Mouse (Mus musculus) forebrain, embryonic 11.5 days (tissue): Measurements from ENCODE around the gene Hint3. TPM values are rescaled to one million over a fixed set of nuclear protein-coding genes. Genes with fewer than 3 reads are reported as not detected.
A peak's percentile ranks its signal among the peaks of the same experiment; 100 is the strongest.

Experiments used
- ATAC-seq: fragments of 200-750 bp; cut with Nextera tagmentation; replicated peaks from 2 replicates; pipeline ENCODE4 v1.8.0; 2017; ENCODE audit warnings: moderate TSS enrichment; ENCODE audit not compliant: low FRiP score
- DNase-seq: peaks from one replicate; pipeline ENCODE4 v3.0.0-alpha.2; 2017; ENCODE audit warnings: low spot score
- H3K27ac ChIP-seq: fragments of 300-500 bp; sonication (generic); 2 replicates; pipeline ENCODE4 v1.5.1; 2014; ENCODE audit warnings: low read depth, low read length
- H3K27me3 ChIP-seq: fragments of 300-500 bp; sonication (generic); 2 replicates; pipeline ENCODE4 v1.6.1; 2014; ENCODE audit warnings: mild to moderate bottlenecking, low read length, mixed read lengths; ENCODE audit not compliant: control insufficient read depth, insufficient read depth
- H3K36me3 ChIP-seq: fragments of 300-500 bp; sonication (generic); 2 replicates; pipeline ENCODE4 v1.6.1; 2014; ENCODE audit warnings: mild to moderate bottlenecking, low read length, moderate library complexity, mixed read lengths; ENCODE audit not compliant: control insufficient read depth, insufficient read depth
- H3K4me1 ChIP-seq: fragments of 300-500 bp; sonication (generic); replicated peaks from 2 replicates; pipeline ENCODE4 v1.6.1; 2014; ENCODE audit warnings: low read length, mixed read lengths; ENCODE audit not compliant: control insufficient read depth, insufficient read depth
- H3K4me2 ChIP-seq: fragments of 300-500 bp; sonication (generic); 2 replicates; pipeline ENCODE4 v1.6.1; 2014; ENCODE audit warnings: low read depth, mild to moderate bottlenecking, low read length, moderate library complexity, mixed read lengths; ENCODE audit not compliant: severe bottlenecking
- H3K4me3 ChIP-seq: fragments of 300-500 bp; sonication (generic); 2 replicates; pipeline ENCODE4 v1.5.1; 2014; ENCODE audit warnings: low read depth, low read length
- H3K9ac ChIP-seq: fragments of 300-500 bp; sonication (generic); 2 replicates; pipeline ENCODE4 v1.6.1; 2014; ENCODE audit warnings: low read length
- H3K9me3 ChIP-seq: fragments of 300-500 bp; sonication (generic); 2 replicates; pipeline ENCODE4 v1.6.1; 2016; ENCODE audit warnings: low read length, mixed read lengths; ENCODE audit not compliant: control insufficient read depth
- WGBS: fragments of 180-500 bp; shearing (Covaris S2); extraction: QIAGEN DNeasy Blood & Tissue Kit; methylation state at CpG from one replicate; pipeline ENCODE4 v1.1.7; 2014; 5-methylcytosine and 5-hydroxymethylcytosine counted together
- polyA plus RNA-seq: library from polyadenylated mRNA; unstranded; fragments of >200 nt; fragmentation: Nextera tagmentation; extraction: Ambion mirVana; gene quantifications from 2 replicates; pipeline ENCODE4 v1.2.1, GENCODE M21; 2014

Gene Hint3
- 16.0 and 19.5 TPM in 2 replicates for polyA plus RNA-seq

GRCm38 (mm10) chr10:30629513-30629912 lies at the start of gene Hint3:
TSS of gene Hint3 (minus strand) at chr10:30629632.
- no peaks in the 10 kb centered on the region for H3K4me1 ChIP-seq
- H3K4me2 ChIP-seq, result no peak within 1 kb of the TSS
- no peaks in the 10 kb centered on the region for H3K36me3 ChIP-seq
- WGBS, result 81% methylated on average over 3 of the region's 3 CpGs
- no peak within 1 kb of the TSS for H3K27ac ChIP-seq
- H3K9ac ChIP-seq, result no peak within 1 kb of the TSS
- H3K27me3 ChIP-seq, result no peaks in the 10 kb centered on the region
- DNase-seq (no peak), ATAC-seq (no peak)
- H3K9me3 ChIP-seq, result no peaks in the 10 kb centered on the region
- no peak within 1 kb of the TSS for H3K4me3 ChIP-seq

GRCm38 (mm10) chr10:30678051-30678450 lies 48.6 kb upstream of the Hint3 start:
- H3K27me3 ChIP-seq, result no peaks in the 10 kb centered on the region

DNA sequence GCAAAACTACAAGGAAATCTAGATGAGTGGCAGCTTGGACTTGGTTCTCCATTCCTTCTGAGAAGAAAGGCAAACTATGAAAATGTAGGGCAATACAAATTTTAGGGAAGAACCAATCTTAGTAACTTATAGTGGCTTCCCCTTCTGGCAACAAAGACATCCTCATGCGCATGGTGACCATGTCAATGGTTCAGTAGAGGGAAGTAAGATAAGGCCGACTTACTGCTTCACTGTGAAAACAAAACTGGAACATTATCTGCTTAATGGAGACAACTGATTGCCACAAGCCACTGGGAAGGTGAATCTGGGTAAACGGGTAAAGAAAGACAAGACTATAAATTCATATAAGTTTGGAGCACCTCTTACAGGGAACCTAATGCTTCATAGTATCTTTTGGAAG lies 45.4 kb upstream of the Hint3 start:
- no peak overlapping the region for H3K4me3 ChIP-seq
- H3K4me1 ChIP-seq, result no peaks in the 10 kb centered on the region
- no peak overlapping the region for H3K4me2 ChIP-seq
- ATAC-seq (no peak), DNase-seq (no peak)
- 96% methylated on average over 3 of the region's 3 CpGs for WGBS
- H3K27me3 ChIP-seq, result no peaks in the 10 kb centered on the region
- H3K9me3 ChIP-seq, result no peaks in the 10 kb centered on the region
- H3K9ac ChIP-seq, result no peak overlapping the region
- no peak overlapping the region for H3K27ac ChIP-seq
- no peaks in the 10 kb centered on the region for H3K36me3 ChIP-seq

More at GRCm38 (mm10) chr10:30678051-30678450, 48.6 kb upstream of the Hint3 start:
- no peak overlapping the region for H3K4me2 ChIP-seq
- H3K9me3 ChIP-seq, result no peaks in the 10 kb centered on the region
- no peak overlapping the region for H3K27ac ChIP-seq
- 66% methylated on average over 2 of the region's 2 CpGs for WGBS
- no peak overlapping the region for H3K9ac ChIP-seq
- H3K4me3 ChIP-seq, result no peak overlapping the region
- ATAC-seq, result no peak
- no peaks in the 10 kb centered on the region for H3K4me1 ChIP-seq
- H3K36me3 ChIP-seq, result no peaks in the 10 kb centered on the region
- no peak for DNase-seq

GRCm38 (mm10) chr10:30666580-30666979 lies 37.1 kb upstream of the Hint3 start:
- DNase-seq (no peak), ATAC-seq (no peak)
- Histone ChIP-seq H3K9ac (no peak overlapping the region), H3K4me3 (no peak overlapping the region), H3K27me3 (no peaks in the 10 kb centered on the region), H3K4me1 (no peaks in the 10 kb centered on the region), H3K27ac (no peak overlapping the region), H3K9me3 (no peaks in the 10 kb centered on the region), H3K36me3 (no peaks in the 10 kb centered on the region), H3K4me2 (no peak overlapping the region)
- 93% methylated on average over 2 of the region's 2 CpGs for WGBS

DNA sequence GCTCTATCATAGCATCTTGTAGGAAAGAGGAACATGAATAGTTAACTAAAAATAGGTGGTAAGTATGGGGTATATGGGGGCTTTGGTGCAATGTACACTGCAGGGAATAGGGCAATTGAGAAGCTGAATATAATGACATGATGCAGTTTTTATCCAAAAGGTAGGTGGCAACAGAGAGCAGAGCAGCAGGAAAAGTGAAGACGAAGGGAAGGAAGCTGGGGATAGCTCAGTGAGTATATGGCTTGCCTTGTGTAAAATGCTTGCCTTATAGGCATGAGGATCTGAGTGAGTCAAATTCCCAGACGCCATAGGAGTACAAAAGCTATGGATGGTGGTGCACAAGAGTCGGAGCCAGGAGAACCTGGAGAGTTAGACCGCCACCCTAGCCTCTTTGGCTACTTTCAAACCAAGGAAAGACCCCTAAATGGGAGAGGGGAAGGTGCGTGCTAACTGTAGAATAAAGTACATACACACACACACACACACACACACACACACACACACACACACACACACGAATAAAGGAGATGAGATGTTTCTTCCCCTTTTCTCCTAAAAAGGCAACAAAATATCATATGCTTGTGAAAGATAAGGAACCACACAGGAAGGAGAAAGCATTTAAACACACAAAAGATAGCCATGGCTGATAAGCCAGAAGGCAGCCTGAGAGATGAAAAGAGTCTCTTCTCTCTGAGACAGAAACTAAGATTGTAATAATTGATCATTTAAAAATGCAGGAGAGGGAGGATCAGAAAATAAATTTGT lies 31.3 kb upstream of the Hint3 start:
- ATAC-seq, result no peak

DNA sequence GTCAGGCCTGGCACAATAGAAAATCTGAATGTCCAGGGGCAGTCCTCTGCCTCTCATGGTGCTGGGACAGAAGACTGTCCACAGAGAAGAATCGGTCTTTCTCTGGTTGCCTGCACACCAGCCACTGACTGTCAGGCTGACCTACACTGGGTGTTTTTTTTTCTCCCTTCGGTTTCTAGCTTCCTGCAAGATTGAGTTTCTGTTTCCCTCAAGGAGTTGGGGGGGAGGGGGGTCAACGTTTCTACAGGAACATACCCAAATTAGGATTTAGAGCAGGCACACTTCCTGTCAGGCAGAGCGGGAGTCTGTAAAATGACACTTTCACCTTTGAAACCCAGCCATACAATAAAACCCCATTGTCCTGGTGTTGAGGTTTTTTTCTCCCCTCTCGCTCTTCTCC lies 26.2 kb upstream of the Hint3 start:
- ATAC-seq, result no peak

More for the DNA sequence above, 31.3 kb upstream of the Hint3 start:
- Histone ChIP-seq H3K4me1 (no peaks in the 10 kb centered on the region), H3K9ac (no peak overlapping the region), H3K9me3 (no peaks in the 10 kb centered on the region), H3K4me2 (no peak overlapping the region), H3K27ac (no peak overlapping the region), H3K4me3 (no peak overlapping the region), H3K36me3 (no peaks in the 10 kb centered on the region), H3K27me3 (no peaks in the 10 kb centered on the region)
- DNase-seq, result no peak
- WGBS, result 89% methylated on average over 6 of the region's 6 CpGs

GRCm38 (mm10) chr10:30647681-30648080 lies 18.2 kb upstream of the Hint3 start:
- 63% methylated on average over 2 of the region's 2 CpGs for WGBS
- H3K9ac ChIP-seq, result no peak overlapping the region
- H3K4me1 ChIP-seq, result no peaks in the 10 kb centered on the region
- no peaks in the 10 kb centered on the region for H3K9me3 ChIP-seq
- no peak overlapping the region for H3K4me3 ChIP-seq
- no peaks in the 10 kb centered on the region; the same call in 1 of the 2 replicates for H3K36me3 ChIP-seq
- ATAC-seq (no peak), DNase-seq (no peak)
- H3K27ac ChIP-seq, result no peak overlapping the region
- H3K4me2 ChIP-seq, result no peak overlapping the region
- H3K27me3 ChIP-seq, result no peaks in the 10 kb centered on the region

More for the DNA sequence above, 26.2 kb upstream of the Hint3 start:
- 15% methylated on average over 5 of the region's 5 CpGs for WGBS
- Histone ChIP-seq H3K27ac (no peak overlapping the region), H3K4me2 (peak overlapping the region; percentile 2; the same call in 1 of the 2 replicates), H3K4me3 (no peak overlapping the region), H3K4me1 (0 out of 2 replicates have a peak, but pooled peaks cover 3% of the 10 kb centered on the region), H3K9me3 (no peaks in the 10 kb centered on the region), H3K27me3 (no peaks in the 10 kb centered on the region), H3K36me3 (no peaks in the 10 kb centered on the region), H3K9ac (no peak overlapping the region)
- DNase-seq, result no peak

DNA sequence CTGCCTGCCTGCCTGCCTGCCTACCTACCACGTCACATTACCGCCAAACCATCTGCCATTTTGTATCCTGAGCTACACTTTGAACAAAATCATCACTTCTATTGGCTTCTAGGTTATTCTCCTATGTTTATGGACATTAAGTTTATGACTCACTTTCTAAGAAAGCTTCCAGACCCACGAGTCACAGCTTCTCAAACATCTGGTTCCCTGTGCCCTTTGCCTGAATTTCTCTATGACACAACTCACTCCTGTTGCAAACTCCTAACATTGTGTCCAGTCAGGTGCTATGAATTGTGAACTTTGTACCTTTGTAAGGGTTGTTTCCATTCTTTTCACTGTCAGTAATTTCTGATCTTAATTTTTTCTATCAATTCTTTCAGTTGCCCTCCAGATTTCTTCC lies 8.8 kb upstream of the Hint3 start:
- WGBS, result 92% methylated on average over 3 of the region's 3 CpGs

More for the DNA sequence above, 8.8 kb upstream of the Hint3 start:
- Histone ChIP-seq H3K4me2 (no peak overlapping the region), H3K27ac (no peak overlapping the region), H3K27me3 (no peaks in the 10 kb centered on the region), H3K4me3 (no peak overlapping the region), H3K36me3 (no peaks in the 10 kb centered on the region), H3K9me3 (no peaks in the 10 kb centered on the region), H3K9ac (no peak overlapping the region), H3K4me1 (no peaks in the 10 kb centered on the region)
- no peak for ATAC-seq
- no peak for DNase-seq
